In genomic region chr9:114933037-114933722, GRCm38 (mm10) we compare ENCODE assay signal across 8 mouse cellular contexts. TPM values are rescaled to one million over a fixed set of nuclear protein-coding genes. Genes with fewer than 3 reads are reported as not detected.
A peak's percentile ranks its signal among the peaks of the same experiment; 100 is the strongest.
DNase-seq lines count a peak whose midpoint lies in the region; ATAC-seq and TF ChIP-seq lines count a peak whose summit lies in the region.

No protein-coding gene starts in this region.

- under 1% methylated on average over 50 of the region's 50 CpGs for WGBS in thymus, adult 2 months
- under 1% methylated on average over 50 of the region's 50 CpGs for WGBS in hindbrain, embryonic 16.5 days
- under 1% methylated on average over 49 of the region's 50 CpGs for WGBS in midbrain, embryonic 14.5 days

- no peaks in the 10 kb centered on the region for H3K27me3 ChIP-seq in erythroblast, embryonic 14.5 days (ENCODE audit: control insufficient read depth)
- no peaks in the 10 kb centered on the region for H3K27me3 ChIP-seq in thymus, adult 2 months (ENCODE audit: control insufficient read depth, insufficient read depth, low read length)
- no peaks in the 10 kb centered on the region for H3K27me3 ChIP-seq in hindbrain, embryonic 16.5 days (replicated peaks; ENCODE audit: control insufficient read depth, insufficient read depth, low read length)
- H3K27me3 ChIP-seq in midbrain, embryonic 14.5 days (ENCODE audit: control insufficient read depth, insufficient read depth, low read length): no peaks in the 10 kb centered on the region

- ATAC-seq in erythroblast, adult 5-6 weeks (replicated peaks; ENCODE audit: low FRiP score, poor library complexity, severe bottlenecking): no peak
- ATAC-seq in hindbrain, embryonic 16.5 days: peak; percentile 43; the same call in 1 of the 2 replicates
- no peak; the same call in 1 of the 2 replicates for ATAC-seq in midbrain, embryonic 14.5 days (ENCODE audit: low FRiP score, low TSS enrichment)

- H3K9me3 ChIP-seq in erythroblast, embryonic 14.5 days (ENCODE audit: control insufficient read depth, low read length): no peaks in the 10 kb centered on the region
- no peaks in the 10 kb centered on the region for H3K9me3 ChIP-seq in hindbrain, embryonic 16.5 days (ENCODE audit: control insufficient read depth, low read length)
- no peaks in the 10 kb centered on the region for H3K9me3 ChIP-seq in midbrain, embryonic 14.5 days (ENCODE audit: control insufficient read depth, low read length)

- DNase-seq in thymus, adult 2 months: peak; percentile 10
- DNase-seq in thymus, adult 18-20 months: no peak
- DNase-seq in midbrain, embryonic 14.5 days: peak; percentile 34
- no peak for DNase-seq in left cerebral cortex, adult 8-10 months (ENCODE audit: low spot score in 2 of 2)
- DNase-seq in left cerebral cortex, postnatal 25 days (ENCODE audit: low spot score in 2 of 2): no peak

- peak overlapping the region; percentile 12; the same call in 1 of the 2 replicates for H3K27ac ChIP-seq in thymus, adult 2 months (ENCODE audit: control insufficient read depth, insufficient read depth, low read length)
- peak overlapping the region; percentile 72 for H3K27ac ChIP-seq in hindbrain, embryonic 16.5 days (ENCODE audit: low read depth, low read length)
- peak overlapping the region; percentile 70 for H3K27ac ChIP-seq in midbrain, embryonic 14.5 days (replicated peaks; ENCODE audit: low read depth, low read length)

- peak overlapping the region; percentile 82 for H3K4me2 ChIP-seq in hindbrain, embryonic 16.5 days (ENCODE audit: low read length)
- peak overlapping the region; percentile 94 for H3K4me2 ChIP-seq in midbrain, embryonic 14.5 days (ENCODE audit: low read length)

- peak overlapping the region; percentile 74 for H3K4me3 ChIP-seq in erythroblast, embryonic 14.5 days (replicated peaks)
- peak overlapping the region; percentile 86 for H3K4me3 ChIP-seq in thymus, adult 2 months (ENCODE audit: control insufficient read depth, insufficient read depth, low read length)
- H3K4me3 ChIP-seq in hindbrain, embryonic 16.5 days (ENCODE audit: low read length): peak overlapping the region; percentile 83
- peak overlapping the region; percentile 68 for H3K4me3 ChIP-seq in midbrain, embryonic 14.5 days (replicated peaks; ENCODE audit: low read depth, low read length)

- TF ChIP-seq POLR2A in thymus, adult 2 months (IDR thresholded peaks at IDR 0.05; ENCODE audit: control insufficient read depth, extremely low read depth, insufficient read depth, low read length, poor library complexity): no peak

- TF ChIP-seq CTCF in thymus, adult 2 months (IDR thresholded peaks at IDR 0.05; ENCODE audit: borderline replicate concordance, control insufficient read depth, extremely low read depth, insufficient read depth, low read length, poor library complexity): no peak

- H3K36me3 ChIP-seq in erythroblast, embryonic 14.5 days (ENCODE audit: control insufficient read depth): no peaks in the 10 kb centered on the region
- no peaks in the 10 kb centered on the region for H3K36me3 ChIP-seq in thymus, adult 2 months (ENCODE audit: control insufficient read depth, insufficient read depth, low read length)
- no peaks in the 10 kb centered on the region for H3K36me3 ChIP-seq in hindbrain, embryonic 16.5 days (ENCODE audit: control insufficient read depth, insufficient read depth, low read length)
- no peaks in the 10 kb centered on the region for H3K36me3 ChIP-seq in midbrain, embryonic 14.5 days (ENCODE audit: control insufficient read depth, insufficient read depth, low read length)

- H3K4me1 ChIP-seq in erythroblast, embryonic 14.5 days (ENCODE audit: control insufficient read depth): peaks cover 20% of the 10 kb centered on the region
- peaks cover 23% of the 10 kb centered on the region for H3K4me1 ChIP-seq in thymus, adult 2 months (replicated peaks; ENCODE audit: control insufficient read depth, insufficient read depth, low read length)
- peaks cover 6% of the 10 kb centered on the region for H3K4me1 ChIP-seq in hindbrain, embryonic 16.5 days (ENCODE audit: control insufficient read depth, insufficient read depth, low read depth, low read length)
- peaks cover 9% of the 10 kb centered on the region; the same call in 1 of the 2 replicates for H3K4me1 ChIP-seq in midbrain, embryonic 14.5 days (ENCODE audit: control insufficient read depth, insufficient read depth, low read length)

- intact Hi-C loops in left cerebral cortex, postnatal 25 days (cut with DNase I): loop anchor here (2.0 kb wide), 1 partner anchor 46 kb away; the partner anchor contains the start of gene Osbpl10

- peak overlapping the region; percentile 88 for H3K9ac ChIP-seq in hindbrain, embryonic 16.5 days (ENCODE audit: low read depth, low read length)
- peak overlapping the region; percentile 70 for H3K9ac ChIP-seq in midbrain, embryonic 14.5 days (replicated peaks; ENCODE audit: low read length)

RNA-seq across cellular contexts. Expression of gene Gpd1l, which starts 0.6 kb away (rescaled TPM):
- polyA plus RNA-seq in erythroblast, embryonic 14.5 days (2012): 0.04 and 0.14 TPM in 2 replicates
- 8.5 and 10.4 TPM in 2 replicates for total RNA-seq in erythroblast, adult 5-6 weeks (2015; ENCODE audit: low replicate concordance)
- 7.5 and 7.7 TPM in 2 replicates for total RNA-seq in erythroblast, adult 5-6 weeks (2017; ENCODE audit: low replicate concordance)
- 22.0 TPM in 2 replicates for polyA plus RNA-seq in thymus, adult 2 months (2012; rRNA removed)
- 41.4 and 43.0 TPM in 2 replicates for polyA plus RNA-seq in hindbrain, embryonic 16.5 days (2015; fragmentation: Nextera tagmentation; extraction: Ambion mirVana)
- polyA plus RNA-seq in midbrain, embryonic 14.5 days (2014; fragmentation: Nextera tagmentation; extraction: Ambion mirVana): 14.3 and 15.7 TPM in 2 replicates
- 10 to 100 TPM; 77.7 to 91.2 (median 80.0) TPM for total RNA-seq in left cerebral cortex, adult 8-10 months (2022)
- 10 to 100 TPM; 87.2 to 91.9 TPM for total RNA-seq in left cerebral cortex, postnatal 25 days (2021)

RNA-seq across cellular contexts. Expression of gene Osbpl10, which starts 45.2 kb away (rescaled TPM):
- 0.02 TPM in 1 of 2 replicates, not detected in the other for polyA plus RNA-seq in erythroblast, embryonic 14.5 days (2012)
- total RNA-seq in erythroblast, adult 5-6 weeks (2015; ENCODE audit: low replicate concordance): not detected in 2 replicates
- not detected in 2 replicates for total RNA-seq in erythroblast, adult 5-6 weeks (2017; ENCODE audit: low replicate concordance)
- 10.3 and 11.4 TPM in 2 replicates for polyA plus RNA-seq in thymus, adult 2 months (2012; rRNA removed)
- polyA plus RNA-seq in hindbrain, embryonic 16.5 days (2015; fragmentation: Nextera tagmentation; extraction: Ambion mirVana): 3.2 and 3.5 TPM in 2 replicates
- polyA plus RNA-seq in midbrain, embryonic 14.5 days (2014; fragmentation: Nextera tagmentation; extraction: Ambion mirVana): 2.0 and 2.3 TPM in 2 replicates
- total RNA-seq in left cerebral cortex, adult 8-10 months (2022): 10 to 100 TPM; 39.9 to 46.4 (median 45.2) TPM
- 10 to 100 TPM; 46.4 to 54.6 TPM for total RNA-seq in left cerebral cortex, postnatal 25 days (2021)

RNA-seq across cellular contexts. Expression of gene Rps27rt, which starts 49.4 kb away (rescaled TPM):
- polyA plus RNA-seq in erythroblast, embryonic 14.5 days (2012): 0.22 TPM in 1 of 2 replicates, not detected in the other
- total RNA-seq in erythroblast, adult 5-6 weeks (2015; ENCODE audit: low replicate concordance): 34.3 and 96.3 TPM in 2 replicates
- total RNA-seq in erythroblast, adult 5-6 weeks (2017; ENCODE audit: low replicate concordance): 27.0 and 44.2 TPM in 2 replicates
- 57.0 and 85.5 TPM in 2 replicates for polyA plus RNA-seq in thymus, adult 2 months (2012; rRNA removed)
- 113 and 196 TPM in 2 replicates for polyA plus RNA-seq in hindbrain, embryonic 16.5 days (2015; fragmentation: Nextera tagmentation; extraction: Ambion mirVana)
- polyA plus RNA-seq in midbrain, embryonic 14.5 days (2014; fragmentation: Nextera tagmentation; extraction: Ambion mirVana): 295 and 338 TPM in 2 replicates
- total RNA-seq in left cerebral cortex, adult 8-10 months (2022): 10 to 100 TPM in 3 of 4 experiments, 1 to 10 TPM in 1; 9.8 to 44.3 (median 37.3) TPM
- 10 to 100 TPM; 21.8 to 24.8 TPM for total RNA-seq in left cerebral cortex, postnatal 25 days (2021)

Comparison
In these comparisons a context has a peak if more than half of its experiments do, and no peak if none do; other contexts are left out.
1. DNase-seq: peak in thymus, adult 2 months (single experiment) and midbrain, embryonic 14.5 days (single experiment); none in thymus, adult 18-20 months (0 of 2), left cerebral cortex, adult 8-10 months (0 of 2) and left cerebral cortex, postnatal 25 days (0 of 2).
2. H3K27ac ChIP-seq: peak in every context shown above with its lines; median percentile 72 in hindbrain, embryonic 16.5 days; 70 in midbrain, embryonic 14.5 days; 12 in thymus, adult 2 months.
3. RNA of gene Gpd1l, which starts 0.6 kb away (polyA plus RNA-seq): 41.4 to 43.0 TPM in hindbrain, embryonic 16.5 days, 22.0 TPM in thymus, adult 2 months and 14.3 to 15.7 TPM in midbrain, embryonic 14.5 days; 0.04 to 0.14 TPM in erythroblast, embryonic 14.5 days; every median in the first group is over 10 times any median in the second.
4. RNA of gene Rps27rt, which starts 49.4 kb away (polyA plus RNA-seq): 295 to 338 TPM in midbrain, embryonic 14.5 days, 113 to 196 TPM in hindbrain, embryonic 16.5 days and 57.0 to 85.5 TPM in thymus, adult 2 months; 0.22 TPM in erythroblast, embryonic 14.5 days; every median in the first group is over 10 times any median in the second.
5. Peak in every context shown above with its lines, with median percentiles within 50 percentile points of each other: H3K4me3 ChIP-seq.